Comparison of ENCODE assay signal across 11 mouse cellular contexts in genomic region chr8:79534271-79534889, GRCm38 (mm10).
DNase-seq lines count a peak whose midpoint lies in the region; ATAC-seq and TF ChIP-seq lines count a peak whose summit lies in the region.
"Had no signal": no experiment of that assay in that cellular context is flagged by ENCODE, and none has a peak within 500 bp of the region (broad histone marks: within the 10 kb centered on the region; RNA-seq: fewer than 3 reads in every experiment).

No protein-coding gene starts in this region.

- peak; percentile 9 for DNase-seq in forebrain, postnatal 0 days
- peak; percentile 3 for DNase-seq in midbrain, embryonic 14.5 days
- no peak for DNase-seq in midbrain, embryonic 10.5 days (ENCODE audit: low spot score)
- peak; percentile 40 to 48 for DNase-seq in left cerebral cortex, postnatal 25 days (ENCODE audit: low spot score in 2 of 2)
- DNase-seq in testis, postnatal 10 days (ENCODE audit: low spot score): no peak
- DNase-seq in spleen, adult 12 weeks (ENCODE audit: low spot score): no peak
- no peak for DNase-seq in heart, adult 8-10 months (ENCODE audit: low spot score)

- H3K27me3 ChIP-seq in forebrain, postnatal 0 days (ENCODE audit: insufficient read depth, low read length): no peaks in the 10 kb centered on the region
- H3K27me3 ChIP-seq in forebrain, embryonic 12.5 days: no peaks in the 10 kb centered on the region
- H3K27me3 ChIP-seq in midbrain, embryonic 14.5 days (ENCODE audit: control insufficient read depth, insufficient read depth, low read length): no peaks in the 10 kb centered on the region
- H3K27me3 ChIP-seq in midbrain, embryonic 10.5 days (ENCODE audit: low read depth, poor library complexity, severe bottlenecking): no peaks in the 10 kb centered on the region
- H3K27me3 ChIP-seq: CH12.LX; forebrain, embryonic 13.5 days; lung, embryonic 15.5 days had no signal

- no peak overlapping the region for H3K4me2 ChIP-seq in forebrain, postnatal 0 days (ENCODE audit: low read depth)
- H3K4me2 ChIP-seq in forebrain, embryonic 12.5 days: no peak overlapping the region
- H3K4me2 ChIP-seq in midbrain, embryonic 14.5 days (ENCODE audit: low read length): no peak overlapping the region
- H3K4me2 ChIP-seq: forebrain, embryonic 13.5 days; lung, embryonic 15.5 days had no signal

- no peaks in the 10 kb centered on the region for H3K4me1 ChIP-seq in forebrain, postnatal 0 days (ENCODE audit: insufficient read depth)
- H3K4me1 ChIP-seq in forebrain, embryonic 12.5 days: no peaks in the 10 kb centered on the region
- no peaks in the 10 kb centered on the region for H3K4me1 ChIP-seq in midbrain, embryonic 14.5 days (ENCODE audit: control insufficient read depth, insufficient read depth, low read length)
- H3K4me1 ChIP-seq in midbrain, embryonic 10.5 days: no peaks in the 10 kb centered on the region
- H3K4me1 ChIP-seq: forebrain, embryonic 13.5 days; lung, embryonic 15.5 days had no signal

- TF ChIP-seq CTCF in forebrain, postnatal 0 days (IDR thresholded peaks at IDR 0.05; ENCODE audit: low read depth): no peak

- ATAC-seq in forebrain, postnatal 0 days: peak; percentile 38; the same call in 1 of the 2 replicates
- no peak for ATAC-seq in forebrain, embryonic 12.5 days (ENCODE audit: low FRiP score)
- no peak for ATAC-seq in midbrain, embryonic 14.5 days (ENCODE audit: low FRiP score, low TSS enrichment)
- ATAC-seq: forebrain, embryonic 13.5 days had no signal

- WGBS in forebrain, postnatal 0 days: 43% methylated on average over 12 of the region's 12 CpGs
- 71% methylated on average over 12 of the region's 12 CpGs for WGBS in forebrain, embryonic 12.5 days
- 80% methylated on average over 12 of the region's 12 CpGs for WGBS in midbrain, embryonic 14.5 days
- 86% methylated on average over 12 of the region's 12 CpGs for WGBS in midbrain, embryonic 10.5 days

- no peak overlapping the region for H3K9ac ChIP-seq in forebrain, postnatal 0 days
- H3K9ac ChIP-seq in forebrain, embryonic 12.5 days: no peak overlapping the region
- no peak overlapping the region for H3K9ac ChIP-seq in midbrain, embryonic 14.5 days (replicated peaks; ENCODE audit: low read length)
- H3K9ac ChIP-seq: forebrain, embryonic 13.5 days; lung, embryonic 15.5 days had no signal

- intact Hi-C loops in left cerebral cortex, postnatal 25 days (cut with DNase I): no loop called here

- H3K36me3 ChIP-seq in forebrain, postnatal 0 days (ENCODE audit: insufficient read depth): no peaks in the 10 kb centered on the region
- no peaks in the 10 kb centered on the region for H3K36me3 ChIP-seq in forebrain, embryonic 12.5 days (replicated peaks)
- H3K36me3 ChIP-seq in midbrain, embryonic 14.5 days (ENCODE audit: control insufficient read depth, insufficient read depth, low read length): no peaks in the 10 kb centered on the region
- no peaks in the 10 kb centered on the region for H3K36me3 ChIP-seq in midbrain, embryonic 10.5 days
- H3K36me3 ChIP-seq: lung, embryonic 15.5 days had no signal

- no peak overlapping the region for H3K4me3 ChIP-seq in forebrain, postnatal 0 days (ENCODE audit: low read depth, low read length)
- H3K4me3 ChIP-seq in forebrain, embryonic 12.5 days (replicated peaks): no peak overlapping the region
- no peak overlapping the region for H3K4me3 ChIP-seq in midbrain, embryonic 14.5 days (replicated peaks; ENCODE audit: low read depth, low read length)
- no peak overlapping the region for H3K4me3 ChIP-seq in midbrain, embryonic 10.5 days
- H3K4me3 ChIP-seq: forebrain, embryonic 13.5 days; lung, embryonic 15.5 days had no signal

- no peaks in the 10 kb centered on the region for H3K9me3 ChIP-seq in forebrain, postnatal 0 days (ENCODE audit: low read length)
- no peaks in the 10 kb centered on the region for H3K9me3 ChIP-seq in forebrain, embryonic 12.5 days
- no peaks in the 10 kb centered on the region for H3K9me3 ChIP-seq in midbrain, embryonic 14.5 days (ENCODE audit: control insufficient read depth, low read length)
- H3K9me3 ChIP-seq in midbrain, embryonic 10.5 days (replicated peaks): no peaks in the 10 kb centered on the region
- H3K9me3 ChIP-seq: forebrain, embryonic 13.5 days; lung, embryonic 15.5 days had no signal

- no peak overlapping the region for H3K27ac ChIP-seq in forebrain, postnatal 0 days (ENCODE audit: low read depth, low read length)
- H3K27ac ChIP-seq in forebrain, embryonic 12.5 days: no peak overlapping the region
- H3K27ac ChIP-seq in midbrain, embryonic 14.5 days (replicated peaks; ENCODE audit: low read depth, low read length): no peak overlapping the region
- H3K27ac ChIP-seq in midbrain, embryonic 10.5 days (replicated peaks): no peak overlapping the region
- H3K27ac ChIP-seq: forebrain, embryonic 13.5 days; lung, embryonic 15.5 days had no signal

Comparison
In these comparisons a context has a peak if more than half of its experiments do, and no peak if none do; other contexts are left out.
1. DNase-seq: peak in forebrain, postnatal 0 days (single experiment), midbrain, embryonic 14.5 days (single experiment) and left cerebral cortex, postnatal 25 days (2 of 2); none in midbrain, embryonic 10.5 days (single experiment), testis, postnatal 10 days (single experiment), spleen, adult 12 weeks (single experiment) and heart, adult 8-10 months (single experiment).